Mouse (Mus musculus) cortical plate, adult 2 months (tissue): ENCODE results near the gene Gm15557.

Experiments
- CTCF ChIP-seq: fragments of 200-500 bp; IDR thresholded peaks from 2 replicates; pipeline ENCODE4 v1.5.1; 2011; ENCODE audit warnings: mild to moderate bottlenecking, control low read depth, low read length; ENCODE audit not compliant: insufficient read depth; ENCODE audit errors: extremely low read depth
- POLR2A ChIP-seq: fragments of 200-500 bp; IDR thresholded peaks from 2 replicates; pipeline ENCODE4 v1.6.1; 2011; ENCODE audit warnings: mild to moderate bottlenecking, low read length, control low read depth; ENCODE audit not compliant: insufficient read depth; ENCODE audit errors: extremely low read depth

DNA sequence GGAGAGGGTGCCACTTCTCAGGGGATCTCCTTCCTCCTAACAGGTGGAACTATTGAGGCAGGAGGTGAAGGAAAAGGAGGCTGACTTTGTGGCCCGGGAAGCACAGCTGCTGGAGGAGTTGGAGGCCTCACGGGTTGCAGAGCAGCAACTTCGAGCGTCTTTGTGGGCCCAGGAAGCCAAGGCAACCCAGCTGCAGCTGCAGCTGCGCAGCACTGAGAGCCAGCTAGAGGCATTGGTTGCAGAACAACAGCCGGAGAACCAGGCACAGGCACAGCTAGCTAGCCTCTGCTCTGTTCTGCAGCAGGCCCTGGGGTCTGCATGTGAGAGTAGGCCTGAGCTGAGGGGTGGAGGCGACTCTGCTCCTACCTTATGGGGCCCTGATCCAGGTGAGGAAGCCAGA, 45.2 kb downstream of the Gm15557 start:
- TF ChIP-seq CTCF (no peak), POLR2A (no peak)
